Mouse (Mus musculus) naive thymus-derived CD4-positive, alpha-beta T cell, adult 2 months (primary cell): ENCODE results near the gene Hbb-bt.
"Not testable (repeated sequence)": the region's sequence is repeated elsewhere in the genome, so short reads cannot be mapped to it uniquely, and the experiment has no call there.

Experiments
- DNase-seq: peaks from one replicate; pipeline ENCODE4 v3.0.0-alpha.2; 2011; ENCODE audit warnings: low read depth

The Hbb-bt gene

DNA sequence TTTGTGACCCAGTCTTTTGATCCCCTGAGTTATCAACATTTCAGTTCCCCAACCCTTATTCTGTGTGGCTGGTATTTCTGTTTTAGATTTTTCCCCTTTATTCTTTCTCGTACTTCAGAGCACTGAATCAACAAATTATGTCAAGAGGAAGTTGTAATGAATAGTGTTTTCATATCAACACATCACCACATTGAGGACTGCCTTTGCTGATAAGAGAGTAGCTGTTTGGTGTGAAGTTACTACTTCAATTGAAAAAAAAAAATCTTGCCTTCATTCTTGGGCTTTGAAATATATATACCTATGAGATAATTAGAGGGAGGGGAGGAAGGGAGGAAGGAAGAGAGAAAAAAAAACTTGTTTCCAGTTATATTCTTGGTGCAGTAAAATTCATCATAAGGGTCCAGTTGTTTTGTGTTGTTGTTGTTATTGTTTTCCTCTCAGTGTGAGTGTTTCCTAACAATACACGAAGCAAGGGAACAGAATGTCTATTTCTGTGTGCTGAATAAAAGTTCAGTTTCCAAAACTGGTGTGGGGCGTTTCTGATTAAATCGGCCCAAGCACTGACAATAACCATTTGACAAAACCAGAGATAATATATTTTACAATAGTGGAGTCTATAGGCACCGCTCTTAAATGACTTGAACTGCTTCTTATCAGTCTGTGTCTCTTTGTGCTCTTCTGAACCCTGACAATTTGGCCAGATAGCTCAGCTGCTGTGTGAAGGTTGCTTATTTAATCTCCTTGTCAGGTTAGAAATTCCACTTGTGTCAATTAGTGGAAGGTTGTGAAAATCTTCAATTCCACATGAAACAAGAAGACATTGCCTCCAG, 4.6 kb downstream of the Hbb-bt start:
- no peak for DNase-seq

GRCm38 (mm10) chr7:103808120-103808519, 5.7 kb downstream of the Hbb-bt start:
- not testable (repeated sequence) for DNase-seq

DNA sequence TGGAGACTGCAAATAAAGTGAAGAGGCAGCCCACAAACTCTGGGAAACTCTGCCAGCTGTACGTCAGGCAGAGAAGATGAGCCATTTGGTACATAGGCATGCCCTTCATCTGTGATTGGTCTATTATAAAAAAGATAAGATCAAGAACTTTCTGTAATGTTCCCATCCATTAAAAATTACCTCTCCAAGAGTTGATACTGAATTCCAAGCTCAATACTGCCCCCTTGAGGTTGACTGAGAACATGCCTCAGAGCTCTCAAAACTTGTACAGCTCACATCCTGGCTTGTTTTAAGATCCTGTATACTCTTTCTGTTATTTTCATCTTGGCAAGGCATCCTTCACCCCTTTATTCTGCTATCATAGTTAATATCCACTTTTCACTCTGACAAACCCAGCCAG, 6.9 kb downstream of the Hbb-bt start:
- peak; percentile 57 for DNase-seq

- peak; percentile 2 for DNase-seq
Measured at GRCm38 (mm10) chr7:103792669-103793388, 21.0 kb downstream of the Hbb-bt start.

DNA sequence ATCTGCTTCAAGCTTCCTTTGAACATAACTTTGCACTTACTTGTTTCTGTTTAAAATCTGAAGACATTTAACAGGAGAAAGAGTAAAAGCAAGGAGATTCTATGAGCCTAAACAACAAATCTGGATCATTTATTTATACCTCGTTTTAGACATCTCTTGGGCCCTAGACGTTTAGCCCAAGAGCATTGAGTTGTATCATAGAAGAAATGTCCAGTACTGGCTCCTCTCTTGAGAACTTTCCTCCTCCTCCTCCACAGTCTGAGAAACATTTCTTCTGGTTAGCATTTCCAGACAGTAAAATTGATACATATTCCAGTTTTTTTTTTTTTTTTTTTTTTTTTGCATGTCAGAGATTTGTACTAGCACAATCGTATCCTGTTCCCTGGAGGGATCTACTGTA, 22.1 kb downstream of the Hbb-bt start, which contains the start of gene Olfr67:
TSS of gene Olfr67 (minus strand) at position 101 of the 400 bp plus-strand sequence.
- no peak for DNase-seq

- no peak for DNase-seq
Measured at GRCm38 (mm10) chr7:103779598-103779997, 34.2 kb downstream of the Hbb-bt start, which contains the start of gene Olfr68. TSS of gene Olfr68 (minus strand) at chr7:103779698.

- not testable (repeated sequence) for DNase-seq
Measured at GRCm38 (mm10) chr7:103777652-103778051, 36.1 kb downstream of the Hbb-bt start.

DNA sequence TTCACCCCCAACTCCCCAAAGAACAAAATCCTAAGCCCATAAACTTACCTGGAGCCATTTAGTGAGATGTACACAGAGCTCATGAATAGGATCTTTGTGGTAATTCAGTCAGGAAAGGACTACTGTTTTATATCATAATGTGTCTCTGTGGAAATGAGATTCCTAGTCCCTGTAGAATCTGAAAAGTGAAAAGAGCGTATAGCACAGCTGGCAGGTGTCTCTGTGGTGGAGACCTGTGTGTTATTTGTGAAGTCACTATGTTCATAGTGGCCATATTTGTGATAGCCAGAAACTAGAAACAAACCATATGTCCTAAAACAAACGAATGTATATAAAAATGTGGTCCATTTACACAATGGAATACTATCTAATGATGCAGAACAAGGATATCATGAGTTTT, 42.3 kb downstream of the Hbb-bt start, which contains the start of gene Olfr69:
TSS of gene Olfr69 (minus strand) at position 101 of the 400 bp plus-strand sequence.
- DNase-seq: no peak

GRCm38 (mm10) chr7:103767687-103768086, 46.1 kb downstream of the Hbb-bt start:
- not testable (repeated sequence) for DNase-seq
